In genomic region chr7:63462684-63463083, GRCm38 (mm10) we compare ENCODE assay signal across 22 mouse cellular contexts. TPM values are rescaled to one million over a fixed set of nuclear protein-coding genes. Genes with fewer than 3 reads are reported as not detected.
DNase-seq lines count a peak whose midpoint lies in the region; ATAC-seq and TF ChIP-seq lines count a peak whose summit lies in the region.
"Had no signal": no experiment of that assay in that cellular context is flagged by ENCODE, and none has a peak within 500 bp of the region (broad histone marks: within the 10 kb centered on the region; RNA-seq: fewer than 3 reads in every experiment).

No protein-coding gene starts in this region.

- no peak overlapping the region for H3K4me2 ChIP-seq in forebrain, postnatal 0 days (ENCODE audit: low read depth)
- no peak overlapping the region for H3K4me2 ChIP-seq in forebrain, embryonic 15.5 days (replicated peaks)
- H3K4me2 ChIP-seq: heart, embryonic 12.5 days; hindbrain, embryonic 13.5 days; lung, embryonic 15.5 days; stomach, embryonic 15.5 days had no signal

- H3K9me3 ChIP-seq in forebrain, postnatal 0 days (ENCODE audit: low read length): no peaks in the 10 kb centered on the region
- H3K9me3 ChIP-seq in forebrain, embryonic 15.5 days: no peaks in the 10 kb centered on the region
- H3K9me3 ChIP-seq: embryonic facial prominence, embryonic 10.5 days; heart, embryonic 12.5 days; hindbrain, embryonic 13.5 days; lung, embryonic 15.5 days; midbrain, embryonic 10.5 days; stomach, embryonic 15.5 days had no signal

- H3K36me3 ChIP-seq in forebrain, postnatal 0 days (ENCODE audit: insufficient read depth): no peaks in the 10 kb centered on the region
- no peaks in the 10 kb centered on the region for H3K36me3 ChIP-seq in forebrain, embryonic 15.5 days
- H3K36me3 ChIP-seq: embryonic facial prominence, embryonic 10.5 days; heart, embryonic 12.5 days; lung, embryonic 15.5 days; midbrain, embryonic 10.5 days; stomach, embryonic 15.5 days had no signal

- no peak for TF ChIP-seq CTCF in forebrain, postnatal 0 days (IDR thresholded peaks at IDR 0.05; ENCODE audit: low read depth)
- TF ChIP-seq CTCF in cortical plate, adult 2 months (IDR thresholded peaks at IDR 0.05; ENCODE audit: extremely low read depth, insufficient read depth, low read length): no peak

- H3K4me1 ChIP-seq in forebrain, postnatal 0 days (ENCODE audit: insufficient read depth): no peaks in the 10 kb centered on the region
- H3K4me1 ChIP-seq in forebrain, embryonic 15.5 days: no peaks in the 10 kb centered on the region
- peaks cover 18% of the 10 kb centered on the region; the same call in 1 of the 2 replicates for H3K4me1 ChIP-seq in cortical plate, adult 2 months (ENCODE audit: control insufficient read depth, insufficient read depth, low read length)
- H3K4me1 ChIP-seq: embryonic facial prominence, embryonic 10.5 days; heart, embryonic 12.5 days; lung, embryonic 15.5 days; midbrain, embryonic 10.5 days; stomach, embryonic 15.5 days had no signal

- H3K27me3 ChIP-seq in forebrain, postnatal 0 days (ENCODE audit: insufficient read depth, low read length): no peaks in the 10 kb centered on the region
- no peaks in the 10 kb centered on the region for H3K27me3 ChIP-seq in forebrain, embryonic 15.5 days
- H3K27me3 ChIP-seq: heart, embryonic 12.5 days; hindbrain, embryonic 13.5 days; lung, embryonic 15.5 days; stomach, embryonic 15.5 days had no signal

- intact Hi-C loops in left cerebral cortex, postnatal 4 days (cut with DNase I): no loop called here

- no peak overlapping the region for H3K4me3 ChIP-seq in forebrain, postnatal 0 days (ENCODE audit: low read depth, low read length)
- no peak overlapping the region for H3K4me3 ChIP-seq in forebrain, embryonic 15.5 days
- no peak overlapping the region for H3K4me3 ChIP-seq in cortical plate, adult 2 months (ENCODE audit: insufficient read depth, low read length)
- H3K4me3 ChIP-seq: embryonic facial prominence, embryonic 10.5 days; heart, embryonic 12.5 days; hindbrain, embryonic 13.5 days; lung, embryonic 15.5 days; midbrain, embryonic 10.5 days; stomach, embryonic 15.5 days had no signal

- 57% methylated on average over 2 of the region's 2 CpGs for WGBS in forebrain, postnatal 0 days
- WGBS in forebrain, embryonic 15.5 days: 71% methylated on average over 2 of the region's 2 CpGs

- ATAC-seq in forebrain, postnatal 0 days: 0 out of 2 replicates have a peak, but pooled peaks have one; percentile 34
- no peak for ATAC-seq in forebrain, embryonic 15.5 days (replicated peaks)
- ATAC-seq: inflammation-experienced regulatory T-cells, adult 6 months had no signal

- H3K9ac ChIP-seq in forebrain, postnatal 0 days: no peak overlapping the region
- no peak overlapping the region for H3K9ac ChIP-seq in forebrain, embryonic 15.5 days (replicated peaks)
- H3K9ac ChIP-seq: heart, embryonic 12.5 days; hindbrain, embryonic 13.5 days; liver, embryonic 14.5 days; lung, embryonic 15.5 days; stomach, embryonic 15.5 days had no signal

- no peak overlapping the region for H3K27ac ChIP-seq in forebrain, postnatal 0 days (ENCODE audit: low read depth, low read length)
- no peak overlapping the region for H3K27ac ChIP-seq in forebrain, embryonic 15.5 days (replicated peaks)
- H3K27ac ChIP-seq in cortical plate, adult 2 months (ENCODE audit: insufficient read depth, low read length): peak overlapping the region; percentile 94
- H3K27ac ChIP-seq: embryonic facial prominence, embryonic 10.5 days; hindbrain, embryonic 13.5 days; liver, embryonic 14.5 days; lung, embryonic 15.5 days; midbrain, embryonic 10.5 days; stomach, embryonic 15.5 days had no signal

- no peak for DNase-seq in forebrain, postnatal 0 days
- peak; percentile 32 to 37 for DNase-seq in left cerebral cortex, adult 18-20 months (ENCODE audit: low spot score in 2 of 2)
- no peak for DNase-seq in left cerebral cortex, postnatal 4 days
- DNase-seq in left cerebral cortex, adult 9 months (ENCODE audit: low spot score in 2 of 2): peak; percentile 40 to 54
- no peak for DNase-seq in gastrocnemius, postnatal 10 days
- DNase-seq: adrenal gland, postnatal 36 days; B cell, adult 2 months; heart, postnatal 14 days; kidney, adult 8-10 months; kidney, postnatal 25 days; lung, postnatal 4 days had no signal

- TF ChIP-seq POLR2A in cortical plate, adult 2 months (IDR thresholded peaks at IDR 0.05; ENCODE audit: extremely low read depth, insufficient read depth, low read length): no peak

RNA-seq across cellular contexts. Expression of gene Otud7a, which starts 18.1 kb away (rescaled TPM):
- total RNA-seq in forebrain, postnatal 0 days (2014; rRNA removed): 21.6 and 22.2 TPM in 2 replicates
- polyA plus RNA-seq in forebrain, postnatal 0 days (2015; fragmentation: Nextera tagmentation; extraction: Ambion mirVana): 3.3 and 3.8 TPM in 2 replicates
- polyA plus RNA-seq in forebrain, embryonic 15.5 days (2015; fragmentation: Nextera tagmentation; extraction: Ambion mirVana): 2.4 and 3.3 TPM in 2 replicates
- total RNA-seq in left cerebral cortex, adult 18-20 months (2021): 10 to 100 TPM; 70.7 to 76.8 TPM
- total RNA-seq in left cerebral cortex, postnatal 4 days (2021): 10 to 100 TPM; 33.0 to 36.4 TPM
- 52.1 and 63.2 TPM in 2 replicates for polyA plus RNA-seq in cortical plate, adult 2 months (2012; rRNA removed)
- under 1 TPM; 0.23 to 0.68 TPM for total RNA-seq in gastrocnemius, postnatal 10 days (2021)
- total RNA-seq: heart, postnatal 14 days had no signal
- polyA plus RNA-seq: gonadal fat pad, adult 2 months; inflammation-experienced regulatory T-cells, adult 6 months had no signal

Comparison
In these comparisons a context has a peak if more than half of its experiments do, and no peak if none do; other contexts are left out.
1. DNase-seq: peak in left cerebral cortex, adult 18-20 months (2 of 2) and left cerebral cortex, adult 9 months (2 of 2); none in forebrain, postnatal 0 days (single experiment), left cerebral cortex, postnatal 4 days (single experiment) and gastrocnemius, postnatal 10 days (single experiment).
2. RNA of gene Otud7a, which starts 18.1 kb away (total RNA-seq): 70.7 to 76.8 TPM in left cerebral cortex, adult 18-20 months, 33.0 to 36.4 TPM in left cerebral cortex, postnatal 4 days and 21.6 to 22.2 TPM in forebrain, postnatal 0 days; 0.23 to 0.68 TPM in gastrocnemius, postnatal 10 days; every median in the first group is over 10 times any median in the second.